Mouse (Mus musculus): ENCODE measurements around the gene Plekha8. TPM values are rescaled to one million over a fixed set of nuclear protein-coding genes. Genes with fewer than 3 reads are reported as not detected.

The Plekha8 gene
- 13.2 and 15.0 TPM in 2 replicates for polyA plus RNA-seq (2016; fragmentation: Nextera tagmentation; extraction: Ambion mirVana)

DNA sequence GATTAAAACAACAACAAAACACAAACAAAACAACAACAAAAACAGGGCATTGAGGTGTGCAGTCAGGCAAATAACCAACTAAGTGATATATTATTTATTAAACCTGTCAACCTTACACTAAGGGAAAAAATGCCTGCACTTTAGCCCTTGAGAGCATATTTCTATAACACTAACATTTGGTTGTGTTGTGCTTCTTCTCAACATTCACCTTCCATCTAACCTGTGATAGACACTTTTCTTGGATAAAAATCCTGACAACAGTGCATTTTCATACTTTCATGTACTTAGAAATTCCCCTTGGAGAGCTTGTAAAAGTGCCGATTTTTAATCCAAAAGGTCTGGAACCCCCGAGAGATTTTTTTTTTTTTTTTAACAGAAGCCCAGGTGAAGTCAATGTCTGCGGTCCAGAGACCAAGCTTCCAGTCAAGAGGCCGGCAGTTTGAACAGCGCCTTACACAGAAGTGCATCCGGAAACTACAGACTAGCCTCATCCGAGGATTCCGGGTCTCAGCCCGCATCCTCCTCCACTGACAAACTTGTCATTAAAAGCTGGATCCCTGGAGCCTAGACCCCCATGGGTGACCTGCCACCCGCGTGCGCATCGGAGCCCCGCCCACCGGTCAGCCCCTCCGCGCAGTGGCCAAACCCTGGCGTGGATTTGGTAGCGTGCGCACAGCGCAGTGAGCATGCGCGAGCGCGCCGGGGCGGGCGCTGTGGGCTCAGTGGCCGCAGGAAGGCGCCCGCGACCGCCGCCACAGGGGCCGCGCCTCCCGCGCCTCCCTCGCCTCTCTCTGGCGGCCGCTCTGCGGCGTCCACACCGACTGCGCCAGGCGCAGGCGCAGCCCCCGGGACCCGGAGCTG lies at the start of gene Plekha8:
Gene Plekha8, plus strand, starts transcription at position 643 of the 861 bp plus-strand sequence.
- no peaks in the 10 kb centered on the region for H3K36me3 ChIP-seq
- H3K27ac ChIP-seq: peak within 1 kb of the TSS; percentile 38; the same call in 1 of the 2 replicates
- H3K4me3 ChIP-seq: peak within 1 kb of the TSS; percentile 88
- H3K9me3 ChIP-seq: no peaks in the 10 kb centered on the region
- H3K27me3 ChIP-seq (replicated peaks): no peaks in the 10 kb centered on the region
- H3K4me1 ChIP-seq: peaks cover 20% of the 10 kb centered on the region
- peak within 1 kb of the TSS; percentile 90 for H3K9ac ChIP-seq
- H3K4me2 ChIP-seq (replicated peaks): peak within 1 kb of the TSS; percentile 79
- ATAC-seq (ENCODE audit: low FRiP score, low read depth): peak; percentile 92
- WGBS: under 1% methylated on average over 47 of the region's 49 CpGs

DNA sequence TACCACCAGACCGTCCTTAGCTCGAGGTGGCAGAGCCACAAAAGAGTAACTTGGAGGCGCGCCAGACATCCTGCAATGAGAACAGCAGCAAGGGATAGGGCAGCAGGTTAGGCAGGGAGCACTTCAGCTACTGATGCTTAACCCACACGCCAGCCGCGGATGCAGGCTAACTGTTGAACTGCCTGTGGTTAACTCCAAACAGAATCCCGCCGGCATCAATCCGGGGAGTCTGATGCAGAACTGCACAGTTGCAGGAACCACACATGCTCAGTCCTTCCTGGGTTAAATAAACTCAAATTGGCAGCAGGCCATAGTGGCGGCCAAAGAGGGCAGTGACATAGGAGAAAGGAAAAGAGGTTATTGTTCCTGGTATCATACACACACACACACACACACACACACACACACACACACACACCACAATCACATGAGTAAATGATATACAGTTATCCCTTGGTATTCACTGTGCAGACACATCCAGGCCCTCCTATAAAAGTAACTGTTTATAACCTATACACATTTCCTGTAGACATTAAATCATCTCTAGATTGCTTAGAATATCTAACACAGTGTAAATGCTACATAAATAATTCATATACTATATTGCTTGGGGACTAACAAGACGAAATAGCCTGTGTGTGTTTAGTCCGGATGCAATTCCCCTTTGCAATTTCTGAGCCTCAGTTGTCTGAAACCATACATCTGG lies 46.4 kb upstream of the Plekha8 start:
- peak; percentile 43; the same call in 1 of the 2 replicates for ATAC-seq (ENCODE audit: low FRiP score, low read depth)
- Histone ChIP-seq H3K4me1 (peaks cover 31% of the 10 kb centered on the region), H3K36me3 (peaks cover 4% of the 10 kb centered on the region), H3K27me3 (replicated peaks) (no peaks in the 10 kb centered on the region), H3K4me2 (replicated peaks) (no peak overlapping the region), H3K4me3 (no peak overlapping the region), H3K9ac (no peak overlapping the region), H3K27ac (no peak overlapping the region), H3K9me3 (no peaks in the 10 kb centered on the region)
- 72% methylated on average over 13 of the region's 13 CpGs for WGBS

DNA sequence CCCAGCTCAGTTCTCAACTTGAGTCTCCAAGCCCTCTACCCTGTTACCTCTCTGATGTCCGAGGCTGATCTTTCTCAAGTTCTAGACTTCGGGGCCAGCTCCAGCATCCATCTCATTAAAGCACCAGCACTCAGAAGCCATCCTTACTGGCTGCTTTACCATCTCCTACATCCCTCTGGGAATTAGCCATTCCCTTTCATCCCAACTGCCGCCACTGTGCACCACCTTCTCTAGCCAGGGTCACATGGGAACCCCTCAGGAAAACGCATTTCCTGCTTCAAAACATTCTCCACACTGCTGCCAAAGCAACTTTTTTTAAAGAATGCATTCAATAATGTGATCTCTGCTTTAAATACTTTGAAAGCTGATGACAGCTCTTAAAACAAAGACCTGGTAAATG lies 45.6 kb upstream of the Plekha8 start:
- WGBS: 69% methylated on average over 4 of the region's 4 CpGs

DNA sequence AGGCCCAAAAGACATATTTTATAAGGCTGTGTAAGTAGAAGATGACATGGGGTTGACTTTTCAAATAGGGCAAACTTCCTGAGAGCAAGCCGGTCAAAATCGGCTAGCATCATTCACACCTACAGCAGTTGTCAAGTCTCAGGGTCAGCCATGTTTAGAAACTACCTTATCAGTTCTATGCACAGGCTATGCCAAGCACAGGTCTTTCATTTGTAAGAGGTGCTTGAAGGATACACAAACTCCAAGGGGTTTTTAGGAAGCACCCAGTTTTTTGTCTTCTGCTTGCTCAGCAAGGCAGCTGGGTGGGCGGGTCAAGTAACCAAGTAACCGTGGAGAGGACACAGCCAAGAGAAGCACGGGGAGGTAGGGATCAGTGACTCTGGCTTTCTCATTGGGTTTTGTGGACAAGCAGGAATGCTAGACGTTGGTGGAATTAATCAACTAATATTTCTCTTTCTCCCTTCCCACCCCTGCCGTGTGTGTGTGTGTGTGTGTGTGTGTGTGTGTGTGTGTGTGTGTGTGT lies 44.0 kb upstream of the Plekha8 start:
- no peak overlapping the region for H3K4me2 ChIP-seq (replicated peaks)
- no peak overlapping the region for H3K9ac ChIP-seq
- H3K9me3 ChIP-seq: no peaks in the 10 kb centered on the region
- no peak overlapping the region for H3K4me3 ChIP-seq
- no peaks in the 10 kb centered on the region for H3K36me3 ChIP-seq
- H3K27me3 ChIP-seq (replicated peaks): no peaks in the 10 kb centered on the region
- ATAC-seq (ENCODE audit: low FRiP score, low read depth): no peak
- H3K4me1 ChIP-seq: peaks cover 54% of the 10 kb centered on the region
- 68% methylated on average over 7 of the region's 7 CpGs for WGBS
- H3K27ac ChIP-seq: no peak overlapping the region

More for the DNA sequence above, 45.6 kb upstream of the Plekha8 start:
- ATAC-seq (ENCODE audit: low FRiP score, low read depth): no peak
- Histone ChIP-seq H3K4me3 (no peak overlapping the region), H3K27ac (no peak overlapping the region), H3K4me2 (replicated peaks) (no peak overlapping the region), H3K9ac (no peak overlapping the region), H3K36me3 (no peaks in the 10 kb centered on the region; the same call in 1 of the 2 replicates), H3K4me1 (peaks cover 39% of the 10 kb centered on the region), H3K9me3 (no peaks in the 10 kb centered on the region), H3K27me3 (replicated peaks) (no peaks in the 10 kb centered on the region)

DNA sequence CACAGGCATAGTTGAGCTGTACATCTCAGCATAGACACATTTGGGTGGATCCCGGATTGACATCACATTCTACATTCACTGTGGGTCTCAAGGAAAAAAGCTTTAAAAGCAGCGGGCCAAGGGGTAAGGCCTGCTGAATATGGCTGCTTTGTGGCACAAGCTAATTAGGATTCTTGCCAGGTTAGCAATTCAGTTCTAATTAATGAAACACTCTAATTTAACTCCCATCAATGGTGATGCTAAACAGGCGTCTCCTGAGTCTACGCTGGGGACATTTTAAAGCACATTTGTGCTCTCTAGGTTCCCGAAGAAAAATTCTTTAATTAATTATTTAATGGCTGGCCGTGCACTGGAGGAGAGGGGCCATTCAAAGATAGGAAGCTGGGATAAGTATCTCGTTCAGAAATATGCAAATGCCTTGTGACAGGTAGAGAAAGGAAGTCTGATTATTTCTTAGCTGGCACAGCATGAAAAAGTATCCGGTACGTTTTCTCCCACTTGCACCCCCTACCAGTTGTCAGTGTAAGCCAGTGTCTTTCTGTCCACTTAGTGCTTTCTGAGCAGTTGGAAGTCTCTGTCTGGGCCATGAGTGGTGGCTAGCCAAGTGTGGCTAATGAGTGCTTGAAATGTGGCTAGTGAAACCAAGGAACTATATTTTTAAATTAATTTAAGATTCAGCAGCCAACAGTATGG lies 42.0 kb upstream of the Plekha8 start:
- Histone ChIP-seq H3K4me3 (no peak overlapping the region), H3K27ac (no peak overlapping the region), H3K4me2 (replicated peaks) (no peak overlapping the region), H3K9me3 (no peaks in the 10 kb centered on the region), H3K27me3 (replicated peaks) (no peaks in the 10 kb centered on the region), H3K36me3 (no peaks in the 10 kb centered on the region), H3K4me1 (peaks cover 55% of the 10 kb centered on the region), H3K9ac (no peak overlapping the region)
- ATAC-seq (ENCODE audit: low FRiP score, low read depth): peak; percentile 49
- 31% methylated on average over 9 of the region's 9 CpGs for WGBS

DNA sequence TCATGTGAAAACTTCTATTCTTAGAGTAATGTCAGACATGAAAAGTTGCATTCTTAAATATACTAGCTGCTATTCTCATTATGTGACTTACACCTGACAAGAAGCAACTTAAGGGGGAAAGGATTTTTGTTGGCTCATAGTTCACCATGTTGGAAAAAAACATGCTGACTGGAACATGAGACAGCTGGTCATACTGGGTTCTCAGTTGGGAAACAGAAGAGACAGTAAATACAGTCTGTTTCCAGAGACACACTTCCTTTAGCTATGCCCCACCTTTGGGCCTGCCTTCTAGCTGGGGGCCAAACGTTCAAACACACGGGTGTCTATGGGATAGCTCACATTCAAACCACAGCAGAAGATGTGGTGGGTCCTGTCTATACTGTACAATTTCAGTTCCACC lies 41.3 kb upstream of the Plekha8 start:
- Histone ChIP-seq H3K4me1 (peaks cover 50% of the 10 kb centered on the region), H3K36me3 (no peaks in the 10 kb centered on the region), H3K4me3 (no peak overlapping the region), H3K9me3 (no peaks in the 10 kb centered on the region), H3K27ac (peak overlapping the region; percentile 43; the same call in 1 of the 2 replicates), H3K27me3 (replicated peaks) (no peaks in the 10 kb centered on the region), H3K9ac (no peak overlapping the region), H3K4me2 (replicated peaks) (no peak overlapping the region; the same call in 1 of the 2 replicates)
- ATAC-seq (ENCODE audit: low FRiP score, low read depth): no peak
- 60% methylated on average over 2 of the region's 2 CpGs for whole genome bisulfite sequencing

DNA sequence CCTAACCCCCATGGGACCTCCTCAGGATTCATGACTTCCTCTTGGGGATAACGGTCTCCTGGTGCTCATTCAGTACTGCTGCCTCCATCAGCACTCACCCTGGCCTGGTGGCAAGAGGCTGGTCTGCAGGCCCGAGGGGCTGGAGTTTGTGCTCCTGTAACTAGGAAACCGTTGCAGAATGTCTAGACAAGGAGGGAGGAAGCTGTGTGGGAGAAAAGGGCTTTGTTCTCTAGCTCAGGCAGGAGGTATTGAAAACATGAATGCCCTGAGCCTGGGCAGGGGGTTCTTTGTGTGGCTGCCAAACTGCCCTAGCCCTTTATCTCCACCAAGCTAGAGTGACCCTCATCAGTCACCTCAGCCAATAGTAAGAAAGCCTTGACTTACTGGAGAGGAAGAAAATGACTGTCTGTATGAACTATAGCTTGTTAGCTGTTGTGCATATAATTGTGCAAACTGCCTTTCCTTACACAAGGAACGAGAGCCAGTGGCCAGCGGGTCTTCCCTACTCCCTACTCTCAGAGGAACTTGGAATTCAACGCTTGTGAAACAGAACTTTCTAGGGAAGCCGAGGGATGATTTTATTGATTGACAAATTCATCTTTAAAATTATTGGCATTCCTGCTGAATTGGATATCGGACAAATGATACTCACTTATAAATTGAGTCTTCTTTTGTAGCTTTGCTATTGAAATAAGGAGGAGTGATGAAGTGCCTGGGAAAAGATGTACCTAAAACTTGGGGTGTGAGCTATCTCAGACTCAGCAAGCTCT lies 40.4 kb upstream of the Plekha8 start:
- no peaks in the 10 kb centered on the region for H3K36me3 ChIP-seq
- 14% methylated on average over 8 of the region's 8 CpGs for WGBS
- H3K4me3 ChIP-seq: no peak overlapping the region
- ATAC-seq (ENCODE audit: low FRiP score, low read depth): peak; percentile 85
- H3K27me3 ChIP-seq (replicated peaks): no peaks in the 10 kb centered on the region
- no peaks in the 10 kb centered on the region for H3K9me3 ChIP-seq
- H3K9ac ChIP-seq: no peak overlapping the region
- H3K4me1 ChIP-seq: peaks cover 42% of the 10 kb centered on the region
- peak overlapping the region; percentile 38; the same call in 1 of the 2 replicates for H3K27ac ChIP-seq
- peak overlapping the region; percentile 26; the same call in 1 of the 2 replicates for H3K4me2 ChIP-seq (replicated peaks)

DNA sequence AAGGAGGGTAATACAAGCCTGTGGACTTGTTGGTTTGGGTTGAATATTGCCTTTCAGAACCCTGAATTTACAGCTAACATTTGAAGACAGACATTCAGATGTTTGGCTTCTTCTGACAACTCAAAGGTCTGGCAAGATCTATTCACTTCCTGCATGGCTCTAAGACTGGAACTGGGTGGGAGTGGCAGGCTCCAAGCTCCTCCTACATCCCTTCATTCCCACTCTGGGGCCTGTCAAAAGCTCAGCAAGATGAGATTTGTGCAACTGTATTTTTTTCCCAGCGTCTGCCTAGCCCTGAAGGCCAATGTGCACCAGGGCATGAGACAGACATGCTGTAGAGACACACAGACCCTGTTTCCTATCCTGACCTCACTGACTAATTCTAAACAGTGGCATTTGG lies 39.1 kb upstream of the Plekha8 start:
- H3K9ac ChIP-seq: no peak overlapping the region
- H3K36me3 ChIP-seq: no peaks in the 10 kb centered on the region
- H3K4me2 ChIP-seq (replicated peaks): no peak overlapping the region
- WGBS: 44% methylated on average over 1 of the region's 1 CpGs
- ATAC-seq (ENCODE audit: low FRiP score, low read depth): no peak
- no peaks in the 10 kb centered on the region for H3K27me3 ChIP-seq (replicated peaks)
- H3K27ac ChIP-seq: no peak overlapping the region
- H3K9me3 ChIP-seq: no peaks in the 10 kb centered on the region
- H3K4me1 ChIP-seq: peaks cover 42% of the 10 kb centered on the region
- no peak overlapping the region for H3K4me3 ChIP-seq

DNA sequence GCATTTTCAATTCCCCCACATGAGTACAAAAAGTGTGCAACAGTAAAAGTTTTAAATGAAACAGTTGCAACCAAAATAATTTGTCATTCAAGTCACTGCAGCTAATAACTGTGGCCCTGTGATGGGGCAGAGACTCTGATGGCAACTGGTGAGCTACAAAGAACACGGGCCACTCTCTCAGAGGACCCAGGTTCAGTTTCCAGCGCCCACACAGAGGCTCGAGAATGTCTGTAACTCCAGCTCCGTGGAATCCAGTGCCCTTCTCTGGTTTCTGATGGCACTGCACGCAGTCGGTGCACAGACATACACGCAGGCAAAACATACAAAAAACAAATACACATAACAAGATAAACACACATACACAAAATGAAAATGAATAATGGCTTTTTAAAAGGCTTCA lies 37.2 kb upstream of the Plekha8 start:
- WGBS: 93% methylated on average over 7 of the region's 7 CpGs
- no peak overlapping the region for H3K9ac ChIP-seq
- H3K4me1 ChIP-seq: peaks cover 36% of the 10 kb centered on the region
- no peaks in the 10 kb centered on the region for H3K27me3 ChIP-seq (replicated peaks)
- H3K27ac ChIP-seq: no peak overlapping the region
- no peak overlapping the region for H3K4me3 ChIP-seq
- H3K4me2 ChIP-seq (replicated peaks): no peak overlapping the region
- no peaks in the 10 kb centered on the region for H3K36me3 ChIP-seq
- ATAC-seq (ENCODE audit: low FRiP score, low read depth): no peak
- H3K9me3 ChIP-seq: no peaks in the 10 kb centered on the region

DNA sequence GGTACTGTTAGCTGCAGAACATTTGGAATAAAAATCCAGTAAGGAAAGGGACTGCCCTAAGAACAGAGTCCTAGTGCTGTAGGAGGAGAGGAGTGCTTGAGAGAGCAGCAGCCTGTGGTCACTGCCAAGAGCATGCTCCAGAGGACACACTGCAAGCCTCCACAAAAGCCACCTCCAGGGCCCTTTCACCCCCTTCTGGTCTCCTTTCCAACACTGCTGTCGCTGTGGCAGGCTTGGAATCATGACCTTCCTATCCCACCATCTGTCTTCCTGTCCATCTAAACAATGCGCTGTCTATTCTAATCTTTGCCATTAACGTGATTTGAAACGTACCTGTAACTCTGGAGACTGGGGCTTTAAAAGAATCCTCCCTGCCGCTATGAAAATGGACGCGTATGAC lies 36.4 kb upstream of the Plekha8 start:
- 58% methylated on average over 7 of the region's 7 CpGs for WGBS
- H3K36me3 ChIP-seq: no peaks in the 10 kb centered on the region
- H3K9ac ChIP-seq: no peak overlapping the region
- no peak overlapping the region for H3K27ac ChIP-seq
- no peaks in the 10 kb centered on the region for H3K27me3 ChIP-seq (replicated peaks)
- no peak overlapping the region for H3K4me3 ChIP-seq
- ATAC-seq (ENCODE audit: low FRiP score, low read depth): no peak
- H3K9me3 ChIP-seq: no peaks in the 10 kb centered on the region
- H3K4me2 ChIP-seq (replicated peaks): no peak overlapping the region
- peaks cover 29% of the 10 kb centered on the region for H3K4me1 ChIP-seq

DNA sequence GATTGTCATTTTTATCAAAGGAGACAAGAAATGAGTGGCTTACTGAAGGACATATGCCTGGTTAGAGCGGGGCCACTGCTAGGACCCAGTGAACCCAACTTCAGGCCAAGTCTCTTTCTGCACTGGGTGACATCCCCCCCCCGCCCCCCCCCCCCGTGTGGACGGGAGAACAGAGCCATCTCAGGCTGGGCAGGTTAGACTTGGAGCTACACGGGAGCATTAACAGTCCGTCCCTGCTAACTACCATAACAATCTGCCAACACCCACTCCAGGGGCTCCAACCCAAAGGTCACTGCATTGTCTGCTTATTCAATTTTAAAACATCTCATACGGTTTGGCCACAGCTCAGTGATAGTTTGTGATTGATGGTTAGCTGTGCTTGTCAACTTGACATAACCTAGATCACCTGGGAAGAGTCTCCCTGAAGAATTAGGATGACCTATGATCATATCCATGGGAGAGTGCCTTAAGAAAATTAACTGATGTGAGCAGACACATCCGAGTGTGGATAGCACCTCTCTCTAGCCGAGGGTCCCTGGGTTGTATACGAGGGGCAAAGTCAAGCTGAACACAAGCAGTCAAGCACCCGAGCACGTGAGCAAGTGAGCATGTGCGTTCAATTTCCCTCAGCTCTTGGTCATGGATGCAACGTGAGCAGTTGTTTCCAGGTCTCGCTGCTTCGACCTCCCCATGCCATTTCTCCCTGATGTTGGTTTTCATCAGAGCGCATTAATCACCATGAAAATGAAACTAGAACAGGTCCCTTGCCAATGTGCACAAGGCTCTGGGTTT lies 32.7 kb upstream of the Plekha8 start:
- peaks cover 27% of the 10 kb centered on the region for H3K4me1 ChIP-seq
- no peak overlapping the region for H3K4me3 ChIP-seq
- no peak overlapping the region for H3K27ac ChIP-seq
- H3K4me2 ChIP-seq (replicated peaks): no peak overlapping the region
- WGBS: 74% methylated on average over 17 of the region's 17 CpGs
- no peak for ATAC-seq (ENCODE audit: low FRiP score, low read depth)
- H3K36me3 ChIP-seq: no peaks in the 10 kb centered on the region
- no peaks in the 10 kb centered on the region for H3K9me3 ChIP-seq
- no peaks in the 10 kb centered on the region for H3K27me3 ChIP-seq (replicated peaks)
- H3K9ac ChIP-seq: no peak overlapping the region
